Mouse (Mus musculus): Measurements from ENCODE around the gene Syn2. TPM values are rescaled to one million over a fixed set of nuclear protein-coding genes. Genes with fewer than 3 reads are reported as not detected.

Gene Syn2
- total RNA-seq, 2 experiments from 2014 or later = 471 to 488 TPM

- DNase-seq (ENCODE audit: low spot score in 2 of 2) = no peak
- intact Hi-C loops (cut with DNase I) = loop anchor here (5.0 kb wide), 1 partner anchor 263 kb away; no protein-coding TSS in a partner anchor
Measured at GRCm38 (mm10) chr6:115274705-115275104, 140.0 kb downstream of the Syn2 start.

DNA sequence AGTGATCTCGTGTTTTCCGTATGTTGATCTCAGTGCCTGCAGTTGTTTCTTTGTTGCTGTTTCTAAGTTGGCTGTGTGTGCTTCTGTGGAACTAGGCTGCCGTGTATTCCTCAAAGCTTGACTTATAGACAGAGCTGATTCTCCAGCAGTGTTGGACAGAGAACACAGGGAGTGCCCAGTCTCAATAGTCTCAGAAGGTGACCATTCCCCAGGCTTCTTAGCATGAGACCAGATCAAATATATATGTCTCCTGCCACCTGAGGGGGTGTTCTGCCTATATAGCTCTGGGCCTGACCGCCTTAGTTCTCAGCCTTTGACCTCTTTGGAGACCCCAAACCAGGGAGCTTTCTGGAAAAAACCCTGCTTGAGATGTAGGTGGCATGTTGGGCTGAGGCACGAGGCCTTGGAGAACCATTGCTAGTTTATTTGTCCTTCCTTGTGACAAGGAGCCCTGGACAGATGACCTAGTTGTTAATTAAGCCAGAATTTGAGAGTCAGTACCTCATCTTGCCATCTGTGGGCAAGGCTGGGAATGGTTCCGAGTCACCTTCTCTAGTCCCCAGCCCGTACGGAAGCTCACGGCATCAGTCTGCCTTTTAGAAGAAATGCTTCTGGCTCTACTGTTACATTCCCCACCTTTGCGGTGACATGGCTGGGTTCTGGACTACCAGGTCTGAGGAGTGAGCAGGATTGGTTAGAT, 140.6 kb downstream of the Syn2 start:
- DNase-seq (ENCODE audit: low spot score in 2 of 2) = no peak
- intact Hi-C loops (cut with DNase I) = loop anchor here (5.0 kb wide), 1 partner anchor 262 kb away; no protein-coding TSS in a partner anchor

DNA sequence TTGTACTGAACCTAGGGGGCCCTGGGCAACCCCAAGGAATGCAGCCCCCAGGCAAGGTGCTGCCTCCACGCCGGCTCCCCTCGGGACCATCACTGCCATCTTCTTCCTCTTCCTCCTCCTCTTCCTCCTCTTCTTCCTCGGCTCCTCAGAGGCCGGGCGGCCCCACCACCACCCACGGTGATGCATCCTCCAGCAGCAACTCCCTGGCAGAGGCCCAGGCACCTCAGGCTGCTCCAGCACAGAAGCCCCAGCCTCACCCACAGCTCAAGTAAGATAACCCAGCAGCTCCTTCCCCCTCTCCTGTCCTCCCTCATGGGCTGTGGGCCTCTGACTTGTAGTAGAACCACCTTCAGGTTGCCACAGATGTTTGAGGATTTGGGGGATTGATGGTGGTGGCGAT, 143.4 kb downstream of the Syn2 start:
- DNase-seq (ENCODE audit: low spot score in 2 of 2) = peak in 1 of 2 experiments; percentile 53
- intact Hi-C loops (cut with DNase I) = loop anchor here (5.0 kb wide), 1 partner anchor 259 kb away; no protein-coding TSS in a partner anchor

GRCm38 (mm10) chr6:115279639-115280038, 144.9 kb downstream of the Syn2 start:
- DNase-seq (ENCODE audit: low spot score in 2 of 2) = no peak
- intact Hi-C loops (cut with DNase I) = loop anchor here (5.0 kb wide), 1 partner anchor 258 kb away; no protein-coding TSS in a partner anchor

- DNase-seq (ENCODE audit: low spot score in 2 of 2) = peak in 1 of 2 experiments; percentile 61
- intact Hi-C loops (cut with DNase I) = no loop called here
Measured at GRCm38 (mm10) chr6:115284153-115284552, 149.5 kb downstream of the Syn2 start.

DNA sequence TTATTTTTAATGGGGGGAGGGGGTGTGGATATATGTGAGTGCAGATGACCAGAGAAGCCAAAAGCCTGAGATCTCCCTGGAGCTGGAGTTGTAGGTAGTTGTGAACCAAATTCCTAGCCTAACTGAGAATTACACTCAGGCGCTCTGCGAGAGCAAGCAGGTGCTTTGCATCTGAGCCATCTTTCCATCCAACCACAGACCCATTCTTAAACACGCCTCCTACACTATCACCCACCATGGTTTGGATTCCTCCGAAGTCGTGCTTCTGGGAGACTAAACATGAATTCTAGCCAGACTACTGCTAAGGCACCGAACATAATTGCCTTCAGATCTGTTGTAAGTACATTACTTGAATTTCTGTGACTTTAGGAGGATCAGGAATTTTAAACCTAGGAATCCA, 151.7 kb downstream of the Syn2 start:
- intact Hi-C loops (cut with DNase I) = loop anchor here (1.0 to 2.0 kb wide), 2 partner anchors 35 to 74 kb away; partner anchors contain the start of gene Pparg
- peak; percentile 46 to 93 for DNase-seq (ENCODE audit: low spot score in 2 of 2)

DNA sequence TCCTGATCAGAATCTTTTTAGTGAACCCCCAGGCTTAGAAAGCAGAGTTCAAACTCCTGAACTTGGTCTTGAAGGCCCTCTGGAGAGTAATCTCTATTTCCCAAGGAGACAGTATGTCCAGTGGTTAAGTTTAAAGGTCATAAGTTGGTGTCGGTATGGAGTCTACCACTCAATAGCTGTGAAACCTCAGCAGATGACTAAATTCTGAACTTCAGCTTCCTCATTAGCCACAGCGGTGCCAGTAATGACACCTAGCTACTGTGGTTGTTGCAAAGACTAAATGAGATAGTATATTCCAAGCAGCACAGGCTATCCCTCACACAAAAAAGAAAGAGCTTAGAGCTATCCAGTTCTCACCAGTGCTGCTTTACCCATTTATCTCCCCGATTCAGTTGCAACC, 153.5 kb downstream of the Syn2 start:
- no peak for DNase-seq (ENCODE audit: low spot score in 2 of 2)
- intact Hi-C loops (cut with DNase I) = no loop called here

- intact Hi-C loops (cut with DNase I) = no loop called here
- no peak for DNase-seq (ENCODE audit: low spot score in 2 of 2)
Measured at GRCm38 (mm10) chr6:115290561-115290960, 155.9 kb downstream of the Syn2 start.

DNA sequence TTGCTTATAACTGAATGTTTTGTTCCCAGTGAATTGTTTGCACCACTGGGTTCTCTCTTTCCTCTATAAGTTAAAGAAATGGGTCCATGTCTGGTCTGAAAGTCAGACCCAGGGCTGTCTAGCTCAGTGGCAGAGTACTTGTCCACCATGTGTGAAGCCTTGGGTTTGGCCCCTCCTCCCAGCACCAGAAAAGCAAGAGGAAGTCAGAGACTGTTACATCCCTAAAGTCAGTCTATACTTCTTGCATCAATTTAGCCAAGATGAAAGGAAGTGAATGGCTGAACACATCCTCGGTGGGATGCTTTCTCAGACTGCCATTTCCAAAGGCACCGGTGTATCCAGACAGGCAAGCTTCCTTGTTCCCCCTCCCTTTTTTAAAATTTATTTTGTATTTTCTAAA, 156.4 kb downstream of the Syn2 start:
- intact Hi-C loops (cut with DNase I) = no loop called here

GRCm38 (mm10) chr6:115291823-115292222, 157.1 kb downstream of the Syn2 start:
- intact Hi-C loops (cut with DNase I) = loop anchor here (2.0 kb wide), 1 partner anchor 21 kb away; no protein-coding TSS in a partner anchor

More for the DNA sequence above, 156.4 kb downstream of the Syn2 start:
- no peak for DNase-seq (ENCODE audit: low spot score in 2 of 2)

GRCm38 (mm10) chr6:115292621-115293020, 157.9 kb downstream of the Syn2 start:
- DNase-seq (ENCODE audit: low spot score in 2 of 2) = peak in 1 of 2 experiments; percentile 90
- intact Hi-C loops (cut with DNase I) = loop anchor here (2.0 kb wide), 1 partner anchor 20 kb away; no protein-coding TSS in a partner anchor

More at GRCm38 (mm10) chr6:115291823-115292222, 157.1 kb downstream of the Syn2 start:
- DNase-seq (ENCODE audit: low spot score in 2 of 2) = peak in 1 of 2 experiments; percentile 86

- no peak for DNase-seq (ENCODE audit: low spot score in 2 of 2)
- intact Hi-C loops (cut with DNase I) = loop anchor here (2.0 kb wide), 1 partner anchor 19 kb away; no protein-coding TSS in a partner anchor
Measured at GRCm38 (mm10) chr6:115293877-115294276, 159.2 kb downstream of the Syn2 start.

GRCm38 (mm10) chr6:115307134-115307533, 172.4 kb downstream of the Syn2 start:
- intact Hi-C loops (cut with DNase I) = no loop called here
- no peak for DNase-seq (ENCODE audit: low spot score in 2 of 2)

DNA sequence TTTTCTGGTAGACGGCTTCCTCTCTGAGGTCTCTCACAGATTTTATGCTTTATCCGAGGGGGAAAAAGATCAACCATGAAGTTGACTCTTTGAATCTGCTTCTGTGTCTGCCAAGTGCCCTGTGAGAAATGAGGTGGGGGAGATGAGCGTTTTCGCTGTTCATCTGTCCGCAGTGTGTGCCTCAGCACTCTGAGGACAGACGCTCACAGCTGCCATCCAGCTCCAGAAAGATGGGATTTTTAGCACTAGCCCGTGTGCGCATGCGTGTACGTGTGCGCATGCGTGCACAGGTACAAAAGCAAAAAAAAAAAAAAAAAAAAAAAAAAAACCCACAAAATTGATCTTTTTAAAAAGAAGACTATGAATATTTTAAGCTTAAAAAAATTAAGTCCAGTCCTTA, 178.1 kb downstream of the Syn2 start:
- intact Hi-C loops (cut with DNase I) = loop anchor here (2.0 kb wide), 1 partner anchor 20 kb away; no protein-coding TSS in a partner anchor
- no peak for DNase-seq (ENCODE audit: low spot score in 2 of 2)

DNA sequence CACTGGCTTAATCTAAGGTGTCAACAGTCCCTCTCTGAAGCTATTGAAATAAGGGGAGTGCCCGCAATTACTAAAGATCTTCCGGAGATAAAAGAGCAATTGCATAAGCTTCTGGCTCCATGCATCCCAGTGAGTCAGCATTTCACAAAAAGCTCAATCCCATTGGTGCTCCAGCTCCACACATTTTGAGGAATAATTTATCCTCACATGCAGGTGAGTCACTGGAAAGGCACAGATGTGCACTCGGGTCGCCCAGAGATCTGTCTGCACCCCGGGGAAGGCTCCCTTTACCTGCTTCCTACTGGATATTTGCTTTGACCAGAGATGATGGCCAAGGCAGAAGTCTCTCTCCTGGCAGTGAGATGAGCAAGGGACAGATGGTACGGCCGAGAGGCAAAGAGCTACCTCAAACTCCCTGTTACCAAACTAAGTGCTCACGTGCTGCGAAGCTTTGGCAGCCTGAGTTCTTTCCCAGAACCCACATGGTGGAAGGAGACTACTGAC, 178.6 kb downstream of the Syn2 start:
- intact Hi-C loops (cut with DNase I) = loop anchor here (2.0 kb wide), 1 partner anchor 20 kb away; no protein-coding TSS in a partner anchor
- peak; percentile 36 to 75 for DNase-seq (ENCODE audit: low spot score in 2 of 2)

DNA sequence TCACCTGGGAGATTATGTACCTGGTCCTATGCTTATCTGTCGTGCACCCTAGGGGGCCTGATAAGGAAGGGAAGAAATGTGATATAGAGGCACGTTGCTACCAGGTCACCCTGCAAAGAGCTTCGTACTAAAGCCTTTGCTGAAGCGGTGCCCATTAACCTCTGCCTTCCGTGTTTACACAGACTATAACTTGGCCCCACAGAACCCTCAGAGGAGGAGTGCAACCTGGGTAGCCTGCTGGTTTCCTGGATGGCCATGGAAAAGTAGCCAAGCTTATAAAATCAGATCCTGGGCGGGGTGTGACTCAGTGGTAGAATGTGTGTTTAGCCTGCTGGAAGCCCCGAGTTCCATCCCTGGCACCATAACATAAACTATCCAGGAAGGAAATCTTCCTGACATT, 179.2 kb downstream of the Syn2 start:
- DNase-seq (ENCODE audit: low spot score in 2 of 2) = no peak
- intact Hi-C loops (cut with DNase I) = loop anchor here (2.0 kb wide), 1 partner anchor 21 kb away; no protein-coding TSS in a partner anchor

DNA sequence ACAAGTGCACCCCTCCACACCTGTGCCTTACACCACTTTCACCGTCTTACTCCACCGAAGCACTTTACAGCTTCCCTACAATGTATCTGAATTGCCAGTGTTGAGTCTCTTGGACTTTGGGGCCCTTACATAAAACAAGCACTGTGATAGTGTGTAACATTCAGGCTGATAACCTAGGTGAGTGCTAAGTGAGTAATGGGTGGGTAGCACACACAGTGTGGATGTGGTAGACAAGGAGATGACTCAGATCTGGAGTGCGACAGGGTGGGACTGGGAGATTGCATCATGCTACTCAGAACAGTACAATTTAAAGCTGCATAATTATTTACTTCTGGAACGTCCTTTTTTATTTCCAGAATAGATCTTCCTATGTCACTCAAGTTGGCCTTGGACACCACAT, 181.1 kb downstream of the Syn2 start:
- DNase-seq (ENCODE audit: low spot score in 2 of 2) = peak in 1 of 2 experiments; percentile 41
- intact Hi-C loops (cut with DNase I) = no loop called here

- no peak for DNase-seq (ENCODE audit: low spot score in 2 of 2)
- intact Hi-C loops (cut with DNase I) = no loop called here
Measured at GRCm38 (mm10) chr6:115316811-115317221, 182.1 kb downstream of the Syn2 start.

DNA sequence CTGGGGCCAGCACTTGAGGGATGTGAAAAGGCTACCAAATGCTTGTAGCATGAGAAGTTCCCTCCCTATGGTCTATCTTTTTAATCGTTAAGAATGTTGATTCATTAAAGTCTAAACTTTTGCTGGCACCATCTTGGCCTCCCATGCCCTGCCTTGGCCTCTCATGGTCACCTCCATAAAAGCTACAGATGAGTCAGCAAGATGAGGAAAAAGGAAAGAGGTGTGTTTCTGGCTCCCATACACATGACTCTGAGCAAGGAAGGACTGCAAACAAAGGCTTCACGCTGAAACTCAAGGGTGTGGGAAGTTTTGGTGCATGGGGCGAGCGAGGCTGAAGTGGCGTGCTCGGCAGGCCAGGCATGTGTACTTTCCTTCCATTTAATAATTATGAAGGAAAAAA, 184.1 kb downstream of the Syn2 start:
- intact Hi-C loops (cut with DNase I) = no loop called here

DNA sequence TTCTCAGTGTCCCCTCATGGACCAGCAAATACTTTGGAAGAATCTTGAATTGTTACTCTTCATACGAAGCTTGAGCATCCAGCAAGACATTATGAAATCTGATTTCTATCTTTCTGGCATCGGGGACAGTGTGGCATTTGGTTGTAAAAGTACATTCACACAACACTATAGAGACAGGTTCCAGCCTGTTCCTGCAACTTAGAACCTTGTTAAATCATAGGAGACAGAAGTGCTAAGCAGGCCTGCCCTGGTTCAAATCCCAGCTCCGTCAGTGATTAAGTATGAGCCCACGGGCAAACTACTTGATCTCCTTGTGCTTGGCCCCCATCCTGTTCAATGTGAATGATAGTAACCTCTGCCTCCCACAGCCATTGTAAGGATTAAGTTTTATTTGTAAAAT, 185.0 kb downstream of the Syn2 start:
- no peak for DNase-seq (ENCODE audit: low spot score in 2 of 2)
- intact Hi-C loops (cut with DNase I) = loop anchor here (2.0 kb wide), 1 partner anchor 41 kb away; the partner anchor contains the start of gene Pparg

More for the DNA sequence above, 184.1 kb downstream of the Syn2 start:
- DNase-seq (ENCODE audit: low spot score in 2 of 2) = no peak

Data from left cerebral cortex, postnatal 25 days (tissue).